Mouse (Mus musculus) limb, embryonic 14.5 days (tissue): Measurements from ENCODE around the gene Retn. TPM values are rescaled to one million over a fixed set of nuclear protein-coding genes. Genes with fewer than 3 reads are reported as not detected.

Experiments used
- ATAC-seq: fragments of 200-750 bp; cut with Nextera tagmentation; 2 replicates; pipeline ENCODE4 v1.8.0; 2017; ENCODE audit warnings: low read depth, moderate number of reproducible peaks, moderate TSS enrichment; ENCODE audit not compliant: low FRiP score
- DNase-seq: peaks from one replicate; pipeline ENCODE4 v3.0.0-alpha.2; 2015; ENCODE audit warnings: low spot score
- H3K27ac ChIP-seq: fragments of 300-500 bp; sonication (generic); replicated peaks from 2 replicates; pipeline ENCODE4 v1.5.1; 2014; ENCODE audit warnings: low read depth, mild to moderate bottlenecking, low read length, moderate library complexity, mixed read lengths
- H3K27me3 ChIP-seq: fragments of 300-500 bp; sonication (generic); 2 replicates; pipeline ENCODE4 v1.6.1; 2014; ENCODE audit warnings: low read length, mixed read lengths; ENCODE audit not compliant: control insufficient read depth, insufficient read depth
- H3K36me3 ChIP-seq: fragments of 300-500 bp; sonication (generic); 2 replicates; pipeline ENCODE4 v1.6.1; 2014; ENCODE audit warnings: mild to moderate bottlenecking, low read length, moderate library complexity, mixed read lengths; ENCODE audit not compliant: control insufficient read depth, insufficient read depth
- H3K4me1 ChIP-seq: fragments of 300-500 bp; sonication (generic); 2 replicates; pipeline ENCODE4 v1.6.1; 2014; ENCODE audit warnings: antibody characterized with exemption, low read length, mixed read lengths; ENCODE audit not compliant: control insufficient read depth, insufficient read depth
- H3K4me2 ChIP-seq: fragments of 300-500 bp; sonication (generic); replicated peaks from 2 replicates; pipeline ENCODE4 v1.6.1; 2014; ENCODE audit warnings: low read depth, mild to moderate bottlenecking, low read length, moderate library complexity; ENCODE audit not compliant: severe bottlenecking
- H3K4me3 ChIP-seq: fragments of 300-500 bp; sonication (generic); replicated peaks from 2 replicates; pipeline ENCODE4 v1.5.1; 2014; ENCODE audit warnings: low read length
- H3K9ac ChIP-seq: fragments of 300-500 bp; sonication (generic); 2 replicates; pipeline ENCODE4 v1.6.1; 2014; ENCODE audit warnings: mild to moderate bottlenecking, low read depth, low read length, moderate library complexity; ENCODE audit not compliant: severe bottlenecking
- H3K9me3 ChIP-seq: fragments of 300-500 bp; sonication (generic); 2 replicates; pipeline ENCODE4 v1.6.1; 2016; ENCODE audit warnings: low read length; ENCODE audit not compliant: control insufficient read depth
- POLR2A ChIP-seq: fragments of 200-500 bp; IDR thresholded peaks from 2 replicates; pipeline ENCODE4 v1.8.0; 2012; ENCODE audit warnings: inconsistent platforms, mild to moderate bottlenecking, moderate library complexity, borderline replicate concordance; ENCODE audit not compliant: insufficient read depth, insufficient read length; ENCODE audit errors: extremely low read depth
- WGBS: fragments of 180-500 bp; shearing (Covaris S2); extraction: QIAGEN DNeasy Blood & Tissue Kit; methylation state at CpG from one replicate; pipeline ENCODE4 v1.1.7; 2014; 5-methylcytosine and 5-hydroxymethylcytosine counted together
- polyA plus RNA-seq, 2 experiments: library from polyadenylated mRNA; depleted of rRNA in 1 of 2; stranded (reverse) in 1 of 2; unstranded in 1 of 2; fragments of >200 nt; fragmentation: Nextera tagmentation in 1 of 2; extraction: Ambion mirVana in 1 of 2; gene quantifications; 2 replicates each; pipeline versions ENCODE4 v1.2.1 to v1.2.3; 2012 to 2014

Retn gene
- polyA plus RNA-seq, 2 experiments, result 0.08 TPM; not detected in 1

GRCm38 (mm10) chr8:3687537-3687936 lies 32.0 kb downstream of the Retn start:
- Histone ChIP-seq H3K9ac (no peak overlapping the region), H3K27ac (no peak overlapping the region), H3K36me3 (peaks cover 4% of the 10 kb centered on the region; the same call in 1 of the 2 replicates), H3K9me3 (no peaks in the 10 kb centered on the region), H3K27me3 (no peaks in the 10 kb centered on the region), H3K4me3 (no peak overlapping the region), H3K4me2 (no peak overlapping the region), H3K4me1 (no peaks in the 10 kb centered on the region)
- no peak for DNase-seq
- no peak for TF ChIP-seq POLR2A
- no peak for ATAC-seq
- WGBS, result 83% methylated on average over 6 of the region's 6 CpGs

DNA sequence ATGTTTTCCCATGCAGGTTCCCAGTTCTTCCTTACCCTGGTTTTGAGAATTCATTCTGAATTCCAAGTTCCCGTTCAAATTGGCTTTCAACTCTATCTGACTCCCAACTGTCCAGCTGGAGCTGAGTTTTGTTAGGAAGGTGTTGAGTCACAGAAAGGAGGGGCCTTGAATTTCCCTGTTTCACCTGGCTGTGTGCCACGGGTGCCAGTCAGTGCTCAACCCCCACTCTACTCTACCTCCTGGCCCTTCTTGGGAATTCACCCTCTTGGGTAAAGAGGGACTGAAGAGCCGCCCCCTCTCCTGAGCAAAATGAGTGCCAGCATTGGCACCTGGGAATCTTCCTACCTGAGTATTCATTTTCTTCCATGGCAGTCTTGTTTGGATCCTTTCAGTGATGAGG lies 35.2 kb downstream of the Retn start:
- no peaks in the 10 kb centered on the region for H3K4me1 ChIP-seq

DNA sequence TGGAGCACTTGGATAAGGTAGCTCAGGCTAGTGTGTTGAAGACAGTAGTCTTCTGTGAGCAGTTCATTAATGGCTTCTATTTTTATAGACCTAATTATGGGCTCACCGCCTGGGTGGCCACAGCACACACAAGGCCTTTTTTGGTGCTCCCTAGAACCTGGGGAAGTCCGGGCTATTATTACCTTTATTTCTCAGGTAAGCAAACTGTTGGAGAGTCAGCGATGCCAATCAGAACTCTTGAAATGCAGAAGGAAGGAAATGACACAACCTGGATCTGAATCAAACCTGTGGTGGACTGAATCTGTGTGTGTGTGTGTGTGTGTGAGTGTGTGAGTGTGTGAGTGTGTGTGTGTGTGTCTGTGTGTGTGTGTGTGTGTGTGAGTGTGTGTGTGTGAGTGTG lies 38.6 kb downstream of the Retn start, which contains the start of gene Fcer2a:
Fcer2a (minus strand) TSS at position 55 of the 400 bp plus-strand sequence.
- 60% methylated on average over 3 of the region's 3 CpGs for WGBS

More for the DNA sequence above, 35.2 kb downstream of the Retn start:
- ATAC-seq, result no peak
- Histone ChIP-seq H3K9ac (no peak overlapping the region), H3K4me2 (no peak overlapping the region), H3K36me3 (no peaks in the 10 kb centered on the region), H3K4me3 (no peak overlapping the region), H3K27ac (no peak overlapping the region), H3K9me3 (no peaks in the 10 kb centered on the region), H3K27me3 (no peaks in the 10 kb centered on the region)
- 78% methylated on average over 3 of the region's 3 CpGs for WGBS
- DNase-seq, result no peak
- no peak for TF ChIP-seq POLR2A

GRCm38 (mm10) chr8:3701491-3701890 lies 45.9 kb downstream of the Retn start:
- no peak overlapping the region for H3K27ac ChIP-seq
- no peaks in the 10 kb centered on the region for H3K36me3 ChIP-seq
- no peak overlapping the region for H3K9ac ChIP-seq
- no peak overlapping the region for H3K4me2 ChIP-seq
- no peaks in the 10 kb centered on the region for H3K27me3 ChIP-seq
- H3K4me1 ChIP-seq, result no peaks in the 10 kb centered on the region
- 92% methylated on average over 1 of the region's 1 CpGs for WGBS
- H3K9me3 ChIP-seq, result no peaks in the 10 kb centered on the region
- H3K4me3 ChIP-seq, result no peak overlapping the region
- DNase-seq (no peak), ATAC-seq (no peak)
- no peak for TF ChIP-seq POLR2A

More for the DNA sequence above, 38.6 kb downstream of the Retn start, which contains the start of gene Fcer2a:
- H3K27ac ChIP-seq, result no peak within 1 kb of the TSS
- no peaks in the 10 kb centered on the region for H3K27me3 ChIP-seq
- DNase-seq, result no peak
- no peak for TF ChIP-seq POLR2A
- no peaks in the 10 kb centered on the region for H3K4me1 ChIP-seq
- H3K9me3 ChIP-seq, result no peaks in the 10 kb centered on the region
- H3K36me3 ChIP-seq, result no peaks in the 10 kb centered on the region
- H3K4me2 ChIP-seq, result no peak within 1 kb of the TSS
- no peak for ATAC-seq
- no peak within 1 kb of the TSS for H3K9ac ChIP-seq
- H3K4me3 ChIP-seq, result no peak within 1 kb of the TSS

DNA sequence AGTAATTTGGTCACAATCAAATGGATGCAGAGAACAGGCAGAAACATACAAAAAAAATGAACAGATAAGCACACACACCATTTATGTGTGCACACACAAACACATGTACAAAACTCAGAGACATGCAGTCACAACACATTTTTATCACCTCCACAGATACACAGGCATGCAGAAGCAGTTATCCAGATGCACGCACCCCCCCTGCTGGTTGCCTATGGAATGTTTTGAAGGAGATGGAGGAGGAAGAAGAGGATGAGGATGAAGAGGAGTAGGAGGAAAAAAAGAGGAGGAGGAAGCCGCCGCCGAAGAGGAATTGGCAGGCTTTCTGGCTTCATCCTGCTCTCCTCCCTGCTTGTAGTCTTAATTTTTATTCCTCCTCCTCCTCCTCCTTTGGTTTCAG lies 50.1 kb downstream of the Retn start:
- Histone ChIP-seq H3K36me3 (no peaks in the 10 kb centered on the region), H3K27ac (no peak overlapping the region), H3K27me3 (no peaks in the 10 kb centered on the region), H3K9me3 (no peaks in the 10 kb centered on the region), H3K4me1 (no peaks in the 10 kb centered on the region), H3K4me3 (no peak overlapping the region), H3K4me2 (no peak overlapping the region), H3K9ac (no peak overlapping the region)
- 68% methylated on average over 4 of the region's 4 CpGs for WGBS
- ATAC-seq (no peak), DNase-seq (no peak)
- no peak for TF ChIP-seq POLR2A

DNA sequence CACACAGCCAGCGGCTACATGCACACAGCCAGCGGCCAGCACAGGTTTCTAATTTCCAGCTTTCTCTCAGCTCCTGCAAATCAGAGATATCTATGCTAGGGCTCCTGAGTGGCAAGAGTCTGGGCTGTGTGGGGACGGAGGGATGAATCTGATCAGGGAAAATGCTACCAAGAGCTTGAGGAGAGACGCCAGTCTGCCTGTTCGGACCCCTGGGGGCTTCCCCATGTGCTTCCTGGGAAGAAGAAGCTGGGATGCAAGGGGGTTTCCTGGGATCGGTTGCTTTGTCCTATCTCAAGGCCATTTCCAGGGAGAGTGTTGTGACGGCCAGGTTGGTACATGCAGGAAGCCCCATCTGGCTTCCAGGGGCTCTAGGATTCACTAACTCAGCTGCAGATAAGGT lies 52.0 kb downstream of the Retn start:
- Histone ChIP-seq H3K27ac (no peak overlapping the region), H3K4me1 (no peaks in the 10 kb centered on the region), H3K4me2 (no peak overlapping the region), H3K9ac (no peak overlapping the region), H3K27me3 (no peaks in the 10 kb centered on the region), H3K4me3 (no peak overlapping the region), H3K36me3 (no peaks in the 10 kb centered on the region), H3K9me3 (no peaks in the 10 kb centered on the region)
- WGBS, result 67% methylated on average over 7 of the region's 7 CpGs
- no peak for DNase-seq
- ATAC-seq, result no peak
- no peak for TF ChIP-seq POLR2A

Other genes starting within 250 kb of the Retn start
- 6.0 and 7.7 TPM in 2 replicates for gene Pex11g, start 188.1 kb upstream of the Retn start, polyA plus RNA-seq (2012; rRNA removed)
- 2.7 and 4.7 TPM in 2 replicates for gene Pex11g, start 188.1 kb upstream of the Retn start, polyA plus RNA-seq (2014; fragmentation: Nextera tagmentation; extraction: Ambion mirVana)
- 0.11 and 0.17 TPM in 2 replicates for gene Tex45, start 184.9 kb upstream of the Retn start, polyA plus RNA-seq (2012; rRNA removed)
- gene Tex45, start 184.9 kb upstream of the Retn start, polyA plus RNA-seq (2014; fragmentation: Nextera tagmentation; extraction: Ambion mirVana), result not detected in 2 replicates
- 76.7 and 125 TPM in 2 replicates for gene Zfp358, start 162.6 kb upstream of the Retn start, polyA plus RNA-seq (2012; rRNA removed)
- 27.5 and 27.9 TPM in 2 replicates for gene Zfp358, start 162.6 kb upstream of the Retn start, polyA plus RNA-seq (2014; fragmentation: Nextera tagmentation; extraction: Ambion mirVana)
- 148 and 202 TPM in 2 replicates for gene Mcoln1, start 155.3 kb upstream of the Retn start, polyA plus RNA-seq (2012; rRNA removed)
- 36.6 and 42.3 TPM in 2 replicates for gene Mcoln1, start 155.3 kb upstream of the Retn start, polyA plus RNA-seq (2014; fragmentation: Nextera tagmentation; extraction: Ambion mirVana)
- gene Pnpla6, start 140.4 kb upstream of the Retn start, polyA plus RNA-seq (2012; rRNA removed), result 51.8 and 64.4 TPM in 2 replicates
- gene Pnpla6, start 140.4 kb upstream of the Retn start, polyA plus RNA-seq (2014; fragmentation: Nextera tagmentation; extraction: Ambion mirVana), result 18.8 and 20.7 TPM in 2 replicates
- gene C330021F23Rik, start 87.8 kb upstream of the Retn start, polyA plus RNA-seq (2012; rRNA removed), result 0.41 and 0.92 TPM in 2 replicates
- 0.36 and 0.73 TPM in 2 replicates for gene C330021F23Rik, start 87.8 kb upstream of the Retn start, polyA plus RNA-seq (2014; fragmentation: Nextera tagmentation; extraction: Ambion mirVana)
- gene Camsap3, start 68.5 kb upstream of the Retn start, polyA plus RNA-seq (2012; rRNA removed), result 13.3 and 13.7 TPM in 2 replicates
- gene Camsap3, start 68.5 kb upstream of the Retn start, polyA plus RNA-seq (2014; fragmentation: Nextera tagmentation; extraction: Ambion mirVana), result 6.6 and 7.3 TPM in 2 replicates
- 69.5 and 79.7 TPM in 2 replicates for gene Xab2, start 34.5 kb upstream of the Retn start, polyA plus RNA-seq (2012; rRNA removed)
- gene Xab2, start 34.5 kb upstream of the Retn start, polyA plus RNA-seq (2014; fragmentation: Nextera tagmentation; extraction: Ambion mirVana), result 46.7 and 51.1 TPM in 2 replicates
- 24.2 and 55.4 TPM in 2 replicates for gene Pet100, start 34.2 kb upstream of the Retn start, polyA plus RNA-seq (2012; rRNA removed)
- 94.5 and 98.3 TPM in 2 replicates for gene Pet100, start 34.2 kb upstream of the Retn start, polyA plus RNA-seq (2014; fragmentation: Nextera tagmentation; extraction: Ambion mirVana)
- not detected in 2 replicates for gene Pcp2, start 30.2 kb upstream of the Retn start, polyA plus RNA-seq (2012; rRNA removed)
- gene Pcp2, start 30.2 kb upstream of the Retn start, polyA plus RNA-seq (2014; fragmentation: Nextera tagmentation; extraction: Ambion mirVana), result 0.14 TPM in 1 of 2 replicates, not detected in the other
- 61.6 and 88.2 TPM in 2 replicates for gene Stxbp2, start 24.8 kb upstream of the Retn start, polyA plus RNA-seq (2012; rRNA removed)
- 29.1 and 31.7 TPM in 2 replicates for gene Stxbp2, start 24.8 kb upstream of the Retn start, polyA plus RNA-seq (2014; fragmentation: Nextera tagmentation; extraction: Ambion mirVana)
- 0.14 and 0.34 TPM in 2 replicates for gene Mcemp1, start 10.0 kb downstream of the Retn start, polyA plus RNA-seq (2012; rRNA removed)
- gene Mcemp1, start 10.0 kb downstream of the Retn start, polyA plus RNA-seq (2014; fragmentation: Nextera tagmentation; extraction: Ambion mirVana), result 0.26 and 0.29 TPM in 2 replicates
- 7.3 and 7.9 TPM in 2 replicates for gene Fcor, start 16.6 kb downstream of the Retn start, polyA plus RNA-seq (2012; rRNA removed)
- 14.1 and 18.2 TPM in 2 replicates for gene Fcor, start 16.6 kb downstream of the Retn start, polyA plus RNA-seq (2014; fragmentation: Nextera tagmentation; extraction: Ambion mirVana)
- gene Trappc5, start 20.5 kb downstream of the Retn start, polyA plus RNA-seq (2012; rRNA removed), result 40.5 and 41.2 TPM in 2 replicates
- 28.8 and 31.7 TPM in 2 replicates for gene Trappc5, start 20.5 kb downstream of the Retn start, polyA plus RNA-seq (2014; fragmentation: Nextera tagmentation; extraction: Ambion mirVana)
- gene Fcer2a, start 38.4 kb downstream of the Retn start, polyA plus RNA-seq (2012; rRNA removed), result 0.19 and 0.23 TPM in 2 replicates
- 0.25 and 0.37 TPM in 2 replicates for gene Fcer2a, start 38.4 kb downstream of the Retn start, polyA plus RNA-seq (2014; fragmentation: Nextera tagmentation; extraction: Ambion mirVana)
- gene Clec4g, start 64.9 kb downstream of the Retn start, polyA plus RNA-seq (2012; rRNA removed), result not detected in 2 replicates
- 0.25 TPM in 1 of 2 replicates, not detected in the other for gene Clec4g, start 64.9 kb downstream of the Retn start, polyA plus RNA-seq (2014; fragmentation: Nextera tagmentation; extraction: Ambion mirVana)
- gene Cd209a, start 93.2 kb downstream of the Retn start, polyA plus RNA-seq (2012; rRNA removed), result 0.17 and 0.19 TPM in 2 replicates
- 0.65 and 0.67 TPM in 2 replicates for gene Cd209a, start 93.2 kb downstream of the Retn start, polyA plus RNA-seq (2014; fragmentation: Nextera tagmentation; extraction: Ambion mirVana)
- gene Cd209e, start 198.5 kb downstream of the Retn start, polyA plus RNA-seq (2012; rRNA removed), result not detected in 2 replicates
- gene Cd209e, start 198.5 kb downstream of the Retn start, polyA plus RNA-seq (2014; fragmentation: Nextera tagmentation; extraction: Ambion mirVana), result not detected in 2 replicates
- gene Cd209d, start 222.8 kb downstream of the Retn start, polyA plus RNA-seq (2012; rRNA removed), result not detected in 2 replicates
- not detected in 2 replicates for gene Cd209d, start 222.8 kb downstream of the Retn start, polyA plus RNA-seq (2014; fragmentation: Nextera tagmentation; extraction: Ambion mirVana)